Mouse (Mus musculus): ENCODE measurements around the gene Rhob.

Rhob gene

DNA sequence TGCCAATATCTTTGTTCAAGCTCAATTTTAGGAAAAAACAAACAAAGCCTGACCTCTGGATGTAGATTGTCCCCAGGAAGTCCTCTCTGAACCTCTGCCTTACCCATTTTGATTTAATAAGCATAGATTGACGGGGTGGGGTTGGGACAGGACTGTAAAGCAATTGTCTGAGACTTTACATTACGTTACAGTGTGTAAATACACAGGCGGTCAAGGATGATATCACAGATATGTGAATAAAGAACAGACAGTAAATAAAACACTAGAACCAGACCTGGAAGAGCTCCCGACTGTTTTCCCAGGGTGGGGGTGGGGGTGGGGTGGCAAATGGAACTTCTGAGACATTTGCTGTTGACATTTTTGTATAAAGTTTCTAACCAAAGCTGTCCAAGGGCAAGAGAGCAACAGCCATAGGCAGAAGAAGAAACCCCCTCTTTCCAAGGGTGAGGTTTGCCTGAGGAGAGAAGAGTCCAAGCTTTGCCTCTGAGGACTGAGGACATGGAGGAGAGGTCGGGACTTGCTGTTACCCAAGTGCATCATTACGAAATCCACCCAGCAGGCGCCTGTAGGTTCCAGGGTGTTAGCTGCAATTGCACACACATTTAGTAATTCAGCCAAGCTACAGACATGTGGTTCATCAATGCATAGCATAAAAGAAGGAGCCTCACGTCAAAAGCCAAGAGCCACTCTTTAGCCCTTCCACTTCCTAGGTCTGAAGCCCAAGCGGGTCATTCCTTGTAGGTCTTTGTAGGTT, 7.3 kb upstream of the Rhob start:
- DNase-seq (ENCODE audit: extremely low read depth, low read depth, low spot score), result no peak

GRCm38 (mm10) chr12:8504131-8504530, 4.3 kb upstream of the Rhob start:
- DNase-seq (ENCODE audit: extremely low read depth, low read depth, low spot score), result no peak

DNA sequence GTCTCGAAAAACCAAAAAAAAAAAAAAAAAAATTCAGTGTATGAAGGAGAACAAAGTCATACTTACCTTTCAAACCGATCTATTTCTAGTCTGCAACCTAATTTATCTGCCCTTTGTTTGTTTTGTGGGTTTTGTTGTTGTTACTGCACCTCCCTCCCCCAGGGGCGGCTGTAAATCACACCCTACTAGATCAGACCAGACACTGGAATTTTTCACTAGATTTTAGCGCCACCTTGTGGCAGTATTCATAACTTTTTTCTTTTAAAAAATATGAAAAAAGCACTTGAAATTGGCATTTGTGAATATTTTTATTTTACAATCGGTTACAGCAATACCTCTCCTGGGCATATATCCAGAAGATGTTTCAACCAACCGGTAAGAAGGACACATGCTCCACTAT, 2.7 kb upstream of the Rhob start:
- no peak for DNase-seq (ENCODE audit: extremely low read depth, low read depth, low spot score)

- no peak for DNase-seq (ENCODE audit: extremely low read depth, low read depth, low spot score)
Measured at GRCm38 (mm10) chr12:8501571-8502305, 1.9 kb upstream of the Rhob start.

- no peak for DNase-seq (ENCODE audit: extremely low read depth, low read depth, low spot score)
Measured at GRCm38 (mm10) chr12:8500597-8501570, 1.1 kb upstream of the Rhob start.

GRCm38 (mm10) chr12:8499001-8499870, 573 bp downstream of the Rhob start:
- no peak for DNase-seq (ENCODE audit: extremely low read depth, low read depth, low spot score)

- no peak for DNase-seq (ENCODE audit: extremely low read depth, low read depth, low spot score)
Measured at GRCm38 (mm10) chr12:8498591-8499000, 1.2 kb downstream of the Rhob start.

DNA sequence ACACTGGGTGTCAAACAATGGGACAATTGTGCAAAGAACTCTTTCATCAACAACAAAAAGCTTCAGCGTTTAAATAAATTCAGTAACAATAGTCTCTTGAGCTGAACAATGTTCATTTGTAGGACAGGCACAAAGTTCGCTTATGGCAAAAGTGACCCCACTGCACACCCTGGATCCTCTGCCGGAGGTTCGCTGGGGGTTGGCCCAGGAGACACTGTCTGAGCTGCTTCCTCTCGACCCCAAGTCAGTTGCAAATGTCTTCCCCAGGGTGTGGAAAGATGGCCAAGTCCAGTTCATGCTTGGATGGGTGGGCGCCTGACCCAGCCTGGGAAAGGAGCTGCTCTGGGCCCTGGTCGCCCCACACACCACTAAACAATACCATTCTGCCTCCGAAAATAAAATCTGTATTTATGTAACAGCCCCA, 1.6 kb downstream of the Rhob start:
- no peak for DNase-seq (ENCODE audit: extremely low read depth, low read depth, low spot score)

DNA sequence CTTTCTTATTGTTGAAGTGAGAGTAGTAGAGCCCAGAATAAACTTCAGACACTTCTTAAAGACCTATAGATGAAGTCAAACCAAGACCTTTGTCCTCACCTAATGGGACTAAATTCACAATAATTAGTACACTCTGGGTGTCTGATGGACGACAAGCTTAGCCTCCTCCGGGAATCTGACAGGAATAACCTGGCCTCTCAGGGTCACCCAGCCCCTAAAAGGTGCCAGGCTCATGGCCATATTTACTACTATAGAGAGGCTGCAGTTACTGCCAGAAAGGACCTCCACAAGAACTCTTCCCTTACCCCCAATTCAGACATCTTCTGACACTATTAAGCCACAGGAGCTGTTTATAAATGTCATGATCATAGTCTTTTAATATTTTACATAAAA, 2.5 kb downstream of the Rhob start:
- no peak for DNase-seq (ENCODE audit: extremely low read depth, low read depth, low spot score)

- no peak for DNase-seq (ENCODE audit: extremely low read depth, low read depth, low spot score)
Measured at GRCm38 (mm10) chr12:8496679-8497313, 3.0 kb downstream of the Rhob start.

DNA sequence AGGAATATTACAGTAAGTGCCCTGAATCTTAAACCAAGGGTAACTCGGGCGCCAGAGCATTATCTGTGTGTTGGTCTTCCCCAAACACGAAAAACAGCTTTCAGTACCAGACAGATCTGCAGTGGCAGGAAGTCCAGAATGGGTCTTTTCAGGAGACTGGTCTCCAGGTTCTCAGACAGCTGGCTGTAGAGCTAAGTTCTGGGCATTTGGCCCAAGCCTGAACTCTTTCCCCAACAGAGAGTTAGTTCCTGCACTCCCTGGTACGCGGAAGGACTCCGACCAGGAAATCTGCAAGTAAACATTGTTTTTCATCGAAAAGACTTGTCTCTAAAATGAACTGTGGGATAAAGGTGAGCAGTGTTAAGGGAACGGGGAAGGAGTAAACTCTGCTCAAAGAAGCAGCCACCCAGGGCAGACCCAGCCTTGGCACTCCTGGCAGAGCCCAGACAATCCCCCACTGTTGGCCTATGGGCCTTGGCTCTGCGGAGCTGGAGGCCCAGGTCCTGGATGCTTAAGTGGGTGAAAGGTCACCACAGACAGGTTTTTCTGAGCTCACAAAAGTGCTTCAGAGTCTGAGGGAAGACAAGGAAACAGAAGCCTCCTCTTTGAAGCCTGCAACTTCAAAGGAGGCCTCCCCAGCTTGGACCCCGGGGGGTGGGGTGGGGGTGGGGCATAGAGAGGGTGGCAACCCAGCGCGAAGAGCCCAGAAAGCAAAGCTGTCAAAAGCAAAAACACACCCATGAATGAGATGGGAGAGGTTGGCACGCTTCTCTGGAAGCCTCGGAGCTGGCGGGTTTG, 3.7 kb downstream of the Rhob start:
- DNase-seq (ENCODE audit: extremely low read depth, low read depth, low spot score), result no peak

GRCm38 (mm10) chr12:8494675-8495074, 5.1 kb downstream of the Rhob start:
- DNase-seq (ENCODE audit: extremely low read depth, low read depth, low spot score), result no peak

- no peak for DNase-seq (ENCODE audit: extremely low read depth, low read depth, low spot score)
Measured at GRCm38 (mm10) chr12:8493386-8493785, 6.4 kb downstream of the Rhob start.

- no peak for DNase-seq (ENCODE audit: extremely low read depth, low read depth, low spot score)
Measured at GRCm38 (mm10) chr12:8489098-8489497, 10.7 kb downstream of the Rhob start.

DNA sequence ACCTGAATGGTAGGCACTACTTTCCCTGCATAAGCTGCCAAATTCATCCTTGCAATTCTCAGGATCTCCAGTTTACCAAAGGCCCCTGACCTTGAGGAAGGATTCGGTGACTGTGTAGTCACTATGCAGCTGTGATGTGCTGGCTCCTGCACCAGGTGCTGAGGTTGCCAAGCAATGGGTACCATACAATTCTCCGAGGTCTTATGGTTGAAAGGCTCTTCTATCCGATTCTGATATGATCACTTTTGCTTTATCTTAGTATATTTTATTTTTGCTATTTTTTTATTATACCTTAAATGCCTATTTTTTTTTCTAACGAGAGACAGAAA, 11.2 kb downstream of the Rhob start:
- no peak for DNase-seq (ENCODE audit: extremely low read depth, low read depth, low spot score)

DNA sequence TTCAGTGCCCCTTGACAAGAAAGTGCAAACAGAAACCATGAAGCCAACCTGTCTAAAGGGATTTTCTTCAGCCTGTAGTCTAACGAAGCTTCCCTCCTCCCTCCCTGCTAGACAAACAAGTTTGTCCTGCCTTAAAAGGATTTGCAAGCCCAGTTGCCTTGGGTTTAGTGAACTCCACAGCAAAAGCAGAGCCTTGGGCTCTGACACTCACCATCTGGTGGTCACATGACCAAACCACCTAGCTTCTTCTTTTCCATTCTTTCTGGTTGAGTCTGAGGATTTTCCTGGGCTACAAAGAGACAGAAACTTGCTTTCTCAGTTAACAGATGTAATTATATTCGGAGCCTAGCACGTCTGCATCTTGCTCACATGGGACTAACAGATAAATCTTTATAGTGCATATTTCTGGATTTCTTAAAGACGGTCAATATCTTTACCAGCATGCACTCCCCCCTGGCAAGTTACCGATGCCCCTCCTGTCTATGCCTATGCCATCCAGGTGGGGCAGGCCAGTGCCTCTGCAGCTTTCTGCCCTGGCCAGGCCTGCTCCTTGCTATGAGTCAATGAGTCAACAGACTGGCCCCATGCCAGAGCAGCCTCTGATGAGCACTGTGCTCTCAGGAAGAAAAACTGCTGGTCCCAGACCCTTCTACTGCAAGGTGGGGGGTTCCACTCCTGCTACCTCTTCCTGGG, 11.7 kb downstream of the Rhob start:
- DNase-seq (ENCODE audit: extremely low read depth, low read depth, low spot score), result no peak

- DNase-seq (ENCODE audit: extremely low read depth, low read depth, low spot score), result no peak
Measured at GRCm38 (mm10) chr12:8487281-8487680, 12.5 kb downstream of the Rhob start.

DNA sequence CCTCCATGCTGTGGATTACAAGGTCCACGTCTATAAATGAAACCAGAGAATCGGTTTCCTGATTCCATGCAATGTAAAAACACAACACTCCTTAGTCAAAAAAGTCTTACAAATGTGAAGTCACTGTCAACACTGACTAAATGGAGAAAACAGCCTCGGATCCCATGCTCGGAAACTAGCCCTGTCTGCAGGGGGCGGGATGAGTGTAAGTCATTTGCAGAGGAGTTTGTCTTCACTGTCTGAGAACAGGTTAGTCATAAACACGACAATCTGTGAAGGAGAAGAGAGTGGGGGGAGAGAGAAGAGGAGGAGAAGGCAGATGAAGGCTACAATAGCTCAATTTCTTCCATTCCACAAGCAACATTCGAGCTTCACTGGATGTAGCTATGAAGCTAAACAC, 14.6 kb downstream of the Rhob start:
- DNase-seq (ENCODE audit: extremely low read depth, low read depth, low spot score), result no peak

DNA sequence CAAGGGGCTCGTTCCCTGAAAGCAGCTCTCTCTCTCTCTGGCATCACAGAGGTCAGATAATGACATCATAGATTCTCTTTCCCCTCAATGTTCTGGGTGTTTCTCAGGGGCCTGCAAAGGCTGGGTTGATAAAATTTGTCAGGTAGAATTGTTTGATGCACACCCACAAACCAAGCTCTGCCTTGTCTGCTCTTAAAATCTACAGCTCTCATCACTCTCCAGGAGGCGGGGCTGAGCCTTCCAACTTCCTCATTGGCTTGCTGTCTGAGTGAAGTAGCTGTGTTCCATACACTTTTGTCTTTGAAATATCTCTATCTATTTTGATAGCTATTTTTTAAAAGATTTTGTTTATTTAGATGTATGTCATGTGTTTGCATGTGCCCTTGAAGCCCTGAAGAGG, 17.6 kb downstream of the Rhob start:
- no peak for DNase-seq (ENCODE audit: extremely low read depth, low read depth, low spot score)

All from fat pad, adult 2 months (tissue).